Comparison of ENCODE assay signal across 24 mouse cellular contexts in genomic region chr9:96750636-96751035, GRCm38 (mm10).
"Had no signal": no experiment of that assay in that cellular context is flagged by ENCODE, and none has a peak within 500 bp of the region (broad histone marks: within the 10 kb centered on the region; RNA-seq: fewer than 3 reads in every experiment).

No protein-coding gene starts in this region.

- H3K9ac ChIP-seq: embryonic facial prominence, embryonic 12.5 days; embryonic facial prominence, embryonic 13.5 days; embryonic facial prominence, embryonic 15.5 days; forebrain, embryonic 12.5 days; forebrain, embryonic 13.5 days; forebrain, embryonic 15.5 days; forebrain, postnatal 0 days had no signal

- DNase-seq: cerebellum, adult 9-11 months; cerebellum, postnatal 10 days; cerebellum, postnatal 14 days; cerebellum, postnatal 25 days; cerebellum, postnatal 36 days; embryo, embryonic 11 days; forebrain, postnatal 0 days; gastrocnemius, adult 2 months; gastrocnemius, postnatal 10 days; gastrocnemius, postnatal 14 days; gastrocnemius, postnatal 25 days; gastrocnemius, postnatal 36 days; heart, adult 11 months; heart, adult 2 months had no signal

- H3K27me3 ChIP-seq: embryonic facial prominence, embryonic 12.5 days; embryonic facial prominence, embryonic 13.5 days; embryonic facial prominence, embryonic 15.5 days; forebrain, embryonic 12.5 days; forebrain, embryonic 13.5 days; forebrain, embryonic 15.5 days had no signal

- H3K4me1 ChIP-seq: forebrain, embryonic 15.5 days had no signal

- H3K9me3 ChIP-seq: embryonic facial prominence, embryonic 10.5 days; embryonic facial prominence, embryonic 13.5 days; embryonic facial prominence, embryonic 15.5 days; forebrain, embryonic 10.5 days; forebrain, embryonic 12.5 days; forebrain, embryonic 13.5 days; forebrain, embryonic 15.5 days; heart, embryonic 10.5 days had no signal

- H3K4me3 ChIP-seq: embryonic facial prominence, embryonic 10.5 days; embryonic facial prominence, embryonic 12.5 days; embryonic facial prominence, embryonic 13.5 days; embryonic facial prominence, embryonic 15.5 days; erythroblast, embryonic 14.5 days; forebrain, embryonic 10.5 days; forebrain, embryonic 12.5 days; forebrain, embryonic 13.5 days; forebrain, embryonic 15.5 days; gastrocnemius, adult 2 months; heart, adult 2 months; heart, embryonic 10.5 days had no signal

- H3K36me3 ChIP-seq: embryonic facial prominence, embryonic 10.5 days; embryonic facial prominence, embryonic 12.5 days; embryonic facial prominence, embryonic 13.5 days; embryonic facial prominence, embryonic 15.5 days; forebrain, embryonic 10.5 days; forebrain, embryonic 12.5 days; forebrain, embryonic 15.5 days had no signal

- H3K4me2 ChIP-seq: embryonic facial prominence, embryonic 12.5 days; embryonic facial prominence, embryonic 13.5 days; embryonic facial prominence, embryonic 15.5 days; forebrain, embryonic 12.5 days; forebrain, embryonic 13.5 days; forebrain, embryonic 15.5 days had no signal

- H3K27ac ChIP-seq: embryonic facial prominence, embryonic 10.5 days; embryonic facial prominence, embryonic 12.5 days; embryonic facial prominence, embryonic 13.5 days; embryonic facial prominence, embryonic 15.5 days; forebrain, embryonic 10.5 days; forebrain, embryonic 12.5 days; forebrain, embryonic 13.5 days; forebrain, embryonic 15.5 days; gastrocnemius, adult 2 months; heart, adult 2 months; heart, embryonic 10.5 days had no signal
